Mouse (Mus musculus) heart, embryonic 11.5 days (tissue): Measurements from ENCODE around the gene Fbxl7. TPM values are rescaled to one million over a fixed set of nuclear protein-coding genes. Genes with fewer than 3 reads are reported as not detected.

Experiments
- ATAC-seq: fragments of 200-750 bp; cut with Nextera tagmentation; replicated peaks from 2 replicates; pipeline ENCODE4 v1.8.0; 2017; ENCODE audit warnings: moderate library complexity; ENCODE audit not compliant: insufficient number of reproducible peaks, low FRiP score, low TSS enrichment
- H3K27ac ChIP-seq: fragments of 300-500 bp; sonication (generic); 2 replicates; pipeline ENCODE4 v1.5.1; 2014; ENCODE audit warnings: mild to moderate bottlenecking, low read depth, low read length
- H3K27me3 ChIP-seq: fragments of 300-500 bp; sonication (generic); 2 replicates; pipeline ENCODE4 v1.6.1; 2014; ENCODE audit warnings: mild to moderate bottlenecking, low read length, mixed read lengths; ENCODE audit not compliant: control insufficient read depth, insufficient read depth
- H3K36me3 ChIP-seq: fragments of 300-500 bp; sonication (generic); 2 replicates; pipeline ENCODE4 v1.6.1; 2014; ENCODE audit warnings: mild to moderate bottlenecking, low read length, moderate library complexity, mixed read lengths; ENCODE audit not compliant: control insufficient read depth, insufficient read depth
- H3K4me1 ChIP-seq: fragments of 300-500 bp; sonication (generic); 2 replicates; pipeline ENCODE4 v1.6.1; 2014; ENCODE audit warnings: low read length; ENCODE audit not compliant: control insufficient read depth, insufficient read depth
- H3K4me2 ChIP-seq: fragments of 300-500 bp; sonication (generic); 2 replicates; pipeline ENCODE4 v1.6.1; 2014; ENCODE audit warnings: mild to moderate bottlenecking, moderate library complexity
- H3K4me3 ChIP-seq: fragments of 300-500 bp; sonication (generic); 2 replicates; pipeline ENCODE4 v1.5.1; 2014; ENCODE audit warnings: low read depth, low read length
- H3K9ac ChIP-seq: fragments of 300-500 bp; sonication (generic); 2 replicates; pipeline ENCODE4 v1.6.1; 2014; ENCODE audit warnings: mild to moderate bottlenecking, low read depth, low read length, moderate library complexity
- H3K9me3 ChIP-seq: fragments of 300-500 bp; sonication (generic); replicated peaks from 2 replicates; pipeline ENCODE4 v1.6.1; 2016; ENCODE audit warnings: low read length; ENCODE audit not compliant: control insufficient read depth
- WGBS: fragments of 180-500 bp; shearing (Covaris S2); extraction: QIAGEN DNeasy Blood & Tissue Kit; methylation state at CpG from one replicate; pipeline ENCODE4 v1.1.7; 2014; ENCODE audit not compliant: insufficient replicate concordance; 5-methylcytosine and 5-hydroxymethylcytosine counted together
- polyA plus RNA-seq: library from polyadenylated mRNA; unstranded; fragments of >200 nt; fragmentation: Nextera tagmentation; extraction: Ambion mirVana; gene quantifications from 2 replicates; pipeline ENCODE4 v1.2.1, GENCODE M21; 2014

Fbxl7 gene
- polyA plus RNA-seq, 1 experiment from 2014 or later: 13.4 TPM

DNA sequence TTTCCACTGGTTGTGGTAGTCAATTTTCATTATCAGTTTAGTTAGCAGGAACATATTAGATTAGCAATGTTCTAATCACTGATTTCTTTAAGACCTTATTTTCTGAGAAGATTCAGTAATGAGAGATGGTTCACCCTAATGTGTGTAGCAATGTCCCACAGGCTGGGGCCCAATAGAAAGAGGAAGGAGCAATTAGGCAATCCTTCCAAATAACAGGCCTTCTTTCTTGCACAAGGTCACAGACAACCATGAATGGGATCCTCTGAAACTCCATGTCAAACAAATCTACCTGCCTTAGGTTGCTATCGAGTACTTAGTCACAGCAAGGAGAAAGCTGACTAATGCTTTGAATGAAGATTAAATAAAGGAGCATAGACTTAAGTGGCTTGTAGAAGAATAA lies 316.9 kb downstream of the Fbxl7 start:
- H3K36me3 ChIP-seq: no peaks in the 10 kb centered on the region
- no peak overlapping the region for H3K27ac ChIP-seq
- H3K4me2 ChIP-seq: no peak overlapping the region
- no peaks in the 10 kb centered on the region for H3K9me3 ChIP-seq
- H3K4me1 ChIP-seq: no peaks in the 10 kb centered on the region
- H3K9ac ChIP-seq: no peak overlapping the region
- no peak for ATAC-seq
- no peaks in the 10 kb centered on the region for H3K27me3 ChIP-seq
- H3K4me3 ChIP-seq: no peak overlapping the region
- 70% methylated on average over 1 of the region's 1 CpGs for WGBS

DNA sequence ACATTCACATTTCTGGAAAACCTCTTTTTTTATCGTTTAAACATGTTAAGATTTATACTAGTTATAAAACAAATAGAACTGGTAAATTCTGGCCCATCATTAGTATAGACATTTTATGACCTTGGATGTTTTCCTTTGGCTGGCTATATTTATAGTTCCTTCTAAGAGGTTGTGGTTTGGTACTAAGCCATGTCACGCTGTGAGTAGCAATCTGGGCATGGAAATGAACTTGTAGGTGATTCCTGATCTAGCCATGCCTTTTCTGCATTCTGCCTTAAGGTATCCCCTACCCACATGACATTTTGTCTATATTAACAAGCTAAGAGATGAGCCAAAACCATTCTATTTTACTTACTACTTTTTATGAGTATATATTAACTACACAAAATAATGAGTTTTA lies 329.3 kb downstream of the Fbxl7 start:
- no peak overlapping the region for H3K9ac ChIP-seq
- no peak overlapping the region for H3K4me2 ChIP-seq
- no peaks in the 10 kb centered on the region for H3K4me1 ChIP-seq
- ATAC-seq: no peak
- WGBS: 73% methylated on average over 2 of the region's 2 CpGs
- H3K27me3 ChIP-seq: no peaks in the 10 kb centered on the region
- H3K4me3 ChIP-seq: no peak overlapping the region
- no peaks in the 10 kb centered on the region for H3K9me3 ChIP-seq
- no peak overlapping the region for H3K27ac ChIP-seq
- H3K36me3 ChIP-seq: no peaks in the 10 kb centered on the region

DNA sequence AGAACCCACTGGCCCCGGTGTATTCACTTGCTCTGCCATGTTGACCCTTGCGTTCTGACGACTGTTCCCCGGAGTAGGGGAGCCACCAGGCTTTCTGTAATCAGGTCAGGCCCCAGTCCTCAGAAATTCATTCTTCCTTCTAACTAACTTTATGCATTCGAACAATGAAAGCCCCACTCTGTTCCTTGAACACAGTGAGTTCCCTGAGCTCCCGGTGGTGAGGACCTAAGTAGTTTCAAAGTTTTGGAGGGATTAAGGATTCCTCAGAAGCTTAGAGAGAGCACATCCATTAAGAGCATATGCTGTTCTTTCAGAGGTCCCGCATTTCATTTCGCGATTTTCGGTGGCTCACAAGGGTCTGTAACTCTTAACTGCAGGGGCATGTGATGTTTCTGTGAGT lies 341.8 kb downstream of the Fbxl7 start:
- no peak overlapping the region for H3K27ac ChIP-seq
- no peak for ATAC-seq
- no peak overlapping the region for H3K4me3 ChIP-seq

DNA sequence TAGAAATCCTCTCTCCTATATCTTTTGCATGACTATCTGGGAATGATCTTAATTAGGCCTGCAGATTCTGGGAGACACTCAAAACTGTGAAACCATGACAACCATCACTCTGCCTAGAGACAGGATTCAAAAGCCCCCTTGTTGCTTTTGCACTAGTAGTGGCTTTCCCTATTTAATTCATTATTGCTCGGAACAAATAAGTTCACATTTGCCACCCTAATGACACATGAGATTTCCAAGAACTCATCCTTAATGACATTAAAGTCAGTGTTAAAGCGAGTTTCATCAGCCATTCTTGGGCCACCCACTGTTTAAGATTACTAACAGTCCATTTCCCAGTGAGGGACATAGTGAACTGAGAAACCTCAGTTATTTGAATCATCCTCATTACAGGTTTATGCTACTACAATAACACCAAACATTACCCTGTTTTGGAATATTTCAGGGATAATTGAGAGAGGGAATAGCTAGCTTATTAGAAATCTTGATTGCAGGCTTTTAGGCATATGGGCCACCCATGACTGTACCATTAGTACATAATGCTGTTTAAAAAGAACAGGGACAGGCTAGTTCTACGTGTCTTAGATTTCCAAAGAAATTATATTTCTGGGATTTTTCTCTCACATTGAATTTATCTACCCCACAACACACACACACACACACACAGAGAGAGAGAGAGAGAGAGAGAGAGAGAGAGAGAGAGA lies 361.2 kb downstream of the Fbxl7 start:
- WGBS: 65% methylated on average over 3 of the region's 3 CpGs
- Histone ChIP-seq H3K4me1 (no peaks in the 10 kb centered on the region), H3K4me2 (no peak overlapping the region), H3K27me3 (no peaks in the 10 kb centered on the region), H3K27ac (no peak overlapping the region), H3K9ac (no peak overlapping the region), H3K36me3 (no peaks in the 10 kb centered on the region), H3K9me3 (no peaks in the 10 kb centered on the region), H3K4me3 (no peak overlapping the region)
- no peak for ATAC-seq

More for the DNA sequence above, 341.8 kb downstream of the Fbxl7 start:
- Histone ChIP-seq H3K9me3 (no peaks in the 10 kb centered on the region), H3K36me3 (peaks cover 2% of the 10 kb centered on the region; the same call in 1 of the 2 replicates), H3K9ac (no peak overlapping the region), H3K4me2 (no peak overlapping the region), H3K4me1 (no peaks in the 10 kb centered on the region), H3K27me3 (no peaks in the 10 kb centered on the region)
- 73% methylated on average over 10 of the region's 10 CpGs for WGBS

DNA sequence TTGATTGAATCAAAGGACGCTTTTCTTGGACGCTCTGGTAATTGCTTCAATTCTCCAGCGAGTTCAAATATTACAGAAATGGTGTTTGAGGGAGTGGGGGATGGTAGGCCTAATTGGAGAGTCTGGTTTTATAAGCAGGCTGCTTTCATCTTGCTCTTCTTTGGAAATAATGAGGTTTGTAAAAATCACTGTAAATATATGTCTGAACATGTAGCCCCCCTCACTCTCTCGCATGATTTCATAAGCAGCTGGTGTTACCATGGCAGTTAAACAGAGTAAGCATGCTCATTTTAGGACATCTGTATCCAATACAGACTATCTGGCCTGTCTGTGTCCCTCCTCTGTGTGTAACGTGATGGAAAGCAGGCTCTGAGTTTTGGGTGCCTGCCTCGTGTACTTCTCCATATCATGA lies 376.2 kb downstream of the Fbxl7 start:
- no peaks in the 10 kb centered on the region for H3K36me3 ChIP-seq
- no peak for ATAC-seq
- no peak overlapping the region for H3K9ac ChIP-seq
- H3K27ac ChIP-seq: no peak overlapping the region
- no peaks in the 10 kb centered on the region for H3K9me3 ChIP-seq
- WGBS: 52% methylated on average over 6 of the region's 6 CpGs
- H3K27me3 ChIP-seq: no peaks in the 10 kb centered on the region
- H3K4me2 ChIP-seq: no peak overlapping the region
- H3K4me1 ChIP-seq: no peaks in the 10 kb centered on the region
- H3K4me3 ChIP-seq: no peak overlapping the region

DNA sequence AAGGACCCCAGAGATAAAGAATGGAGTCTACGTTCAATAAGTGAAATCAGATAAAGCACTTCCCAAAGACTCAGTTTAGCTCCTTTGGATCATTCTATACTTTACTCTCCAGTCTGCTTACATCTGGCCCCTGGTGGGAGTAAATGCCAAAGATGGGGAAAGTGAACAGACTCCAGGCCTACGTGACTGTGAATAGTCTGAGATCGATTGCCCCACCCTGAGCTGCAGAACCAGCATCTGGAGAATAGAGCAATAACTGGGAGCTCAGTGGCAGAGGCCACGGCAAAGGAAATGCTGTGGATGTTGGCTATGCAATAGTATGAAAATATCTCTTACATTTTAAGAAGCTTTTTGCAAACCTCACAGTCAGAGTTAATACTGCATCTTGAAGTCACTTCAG lies 394.4 kb downstream of the Fbxl7 start:
- no peak for ATAC-seq
- Histone ChIP-seq H3K4me3 (no peak overlapping the region), H3K36me3 (no peaks in the 10 kb centered on the region), H3K4me1 (no peaks in the 10 kb centered on the region), H3K9me3 (no peaks in the 10 kb centered on the region), H3K27ac (no peak overlapping the region), H3K9ac (no peak overlapping the region), H3K4me2 (no peak overlapping the region), H3K27me3 (no peaks in the 10 kb centered on the region)
- WGBS: 57% methylated on average over 4 of the region's 4 CpGs
